Mouse (Mus musculus) forebrain, embryonic 14.5 days (tissue): ENCODE data around the gene Cntfr. TPM values are rescaled to one million over a fixed set of nuclear protein-coding genes. Genes with fewer than 3 reads are reported as not detected.
"Not testable (repeated sequence)": the region's sequence is repeated elsewhere in the genome, so short reads cannot be mapped to it uniquely, and the experiment has no call there.

Experiments used
- ATAC-seq: fragments of 200-750 bp; cut with Nextera tagmentation; 2 replicates; pipeline ENCODE4 v1.8.0; 2017; ENCODE audit warnings: mild to moderate bottlenecking, moderate library complexity
- DNase-seq: peaks from one replicate; pipeline ENCODE4 v3.0.0-alpha.2; 2015; ENCODE audit warnings: low spot score
- H3K27ac ChIP-seq: fragments of 300-500 bp; sonication (generic); 2 replicates; pipeline ENCODE4 v1.5.1; 2014; ENCODE audit warnings: low read depth, mild to moderate bottlenecking, control low read depth, low read length, moderate library complexity
- H3K27me3 ChIP-seq: fragments of 300-500 bp; sonication (generic); replicated peaks from 2 replicates; pipeline ENCODE4 v1.6.1; 2014; ENCODE audit warnings: low read length, control low read depth, mixed read lengths; ENCODE audit not compliant: control insufficient read depth, insufficient read depth
- H3K36me3 ChIP-seq: fragments of 300-500 bp; sonication (generic); 2 replicates; pipeline ENCODE4 v1.6.1; 2014; ENCODE audit warnings: low read length, control low read depth; ENCODE audit not compliant: control insufficient read depth, insufficient read depth
- H3K4me1 ChIP-seq: fragments of 300-500 bp; sonication (generic); 2 replicates; pipeline ENCODE4 v1.6.1; 2014; ENCODE audit warnings: antibody characterized with exemption, low read length, control low read depth; ENCODE audit not compliant: control insufficient read depth, insufficient read depth
- H3K4me2 ChIP-seq: fragments of 300-500 bp; sonication (generic); 2 replicates; pipeline ENCODE4 v1.6.1; 2014; ENCODE audit warnings: mild to moderate bottlenecking, control low read depth, low read length
- H3K4me3 ChIP-seq: fragments of 300-500 bp; sonication (generic); 2 replicates; pipeline ENCODE4 v1.5.1; 2014; ENCODE audit warnings: low read depth, low read length, control low read depth
- H3K9ac ChIP-seq: fragments of 300-500 bp; sonication (generic); 2 replicates; pipeline ENCODE4 v1.6.1; 2014; ENCODE audit warnings: mild to moderate bottlenecking, low read length, control low read depth, moderate library complexity
- H3K9me3 ChIP-seq: fragments of 300-500 bp; sonication (generic); replicated peaks from 2 replicates; pipeline ENCODE4 v1.6.1; 2016; ENCODE audit warnings: low read length, control low read depth, mixed read lengths; ENCODE audit not compliant: control insufficient read depth
- WGBS: fragments of 180-500 bp; shearing (Covaris S2); extraction: QIAGEN DNeasy Blood & Tissue Kit; methylation state at CpG from one replicate; pipeline ENCODE4 v1.1.7; 2014; 5-methylcytosine and 5-hydroxymethylcytosine counted together
- polyA plus RNA-seq: library from polyadenylated mRNA; unstranded; fragments of >200 nt; fragmentation: Nextera tagmentation; extraction: Ambion mirVana; gene quantifications from 2 replicates; pipeline ENCODE4 v1.2.1, GENCODE M21; 2014

Cntfr gene
- polyA plus RNA-seq, 1 experiment from 2014 or later = 12.6 TPM

GRCm38 (mm10) chr4:41712421-41713196 is 15.7 kb upstream of the Cntfr start:
- H3K4me1 ChIP-seq = peaks cover 20% of the 10 kb centered on the region
- DNase-seq = no peak

GRCm38 (mm10) chr4:41711705-41712375 is 15.0 kb upstream of the Cntfr start:
- DNase-seq = peak; percentile 50
- peak overlapping the region; percentile 92 for H3K9ac ChIP-seq
- H3K27me3 ChIP-seq = no peaks in the 10 kb centered on the region
- WGBS = 60% methylated on average over 16 of the region's 16 CpGs
- peaks cover 14% of the 10 kb centered on the region for H3K36me3 ChIP-seq
- no peaks in the 10 kb centered on the region for H3K9me3 ChIP-seq
- peak overlapping the region; percentile 76 for H3K4me3 ChIP-seq
- H3K27ac ChIP-seq = no peak overlapping the region
- peaks cover 28% of the 10 kb centered on the region for H3K4me1 ChIP-seq
- peak overlapping the region; percentile 80 for H3K4me2 ChIP-seq
- no peak for ATAC-seq

More at GRCm38 (mm10) chr4:41712421-41713196, 15.7 kb upstream of the Cntfr start:
- 41% methylated on average over 31 of the region's 31 CpGs for WGBS
- Histone ChIP-seq H3K4me3 (peak overlapping the region; percentile 76), H3K9ac (peak overlapping the region; percentile 92), H3K27ac (no peak overlapping the region), H3K36me3 (peaks cover 22% of the 10 kb centered on the region), H3K9me3 (no peaks in the 10 kb centered on the region), H3K27me3 (no peaks in the 10 kb centered on the region), H3K4me2 (peak overlapping the region; percentile 80)
- ATAC-seq = peak; percentile 16

GRCm38 (mm10) chr4:41710229-41710628 is 13.3 kb upstream of the Cntfr start:
- ATAC-seq = no peak
- 67% methylated on average over 4 of the region's 4 CpGs for WGBS

GRCm38 (mm10) chr4:41708192-41708745 is 11.4 kb upstream of the Cntfr start:
- H3K9me3 ChIP-seq = no peaks in the 10 kb centered on the region
- no peak overlapping the region for H3K9ac ChIP-seq
- DNase-seq = peak; percentile 92
- peak; percentile 27 for ATAC-seq
- no peak overlapping the region for H3K4me2 ChIP-seq
- no peak overlapping the region for H3K27ac ChIP-seq
- H3K27me3 ChIP-seq = no peaks in the 10 kb centered on the region
- H3K4me1 ChIP-seq = peaks cover 35% of the 10 kb centered on the region
- H3K36me3 ChIP-seq = peaks cover 7% of the 10 kb centered on the region; the same call in 1 of the 2 replicates
- 39% methylated on average over 8 of the region's 8 CpGs for WGBS
- H3K4me3 ChIP-seq = no peak overlapping the region

More at GRCm38 (mm10) chr4:41710229-41710628, 13.3 kb upstream of the Cntfr start:
- no peak for DNase-seq
- Histone ChIP-seq H3K4me2 (no peak overlapping the region), H3K27ac (no peak overlapping the region), H3K4me3 (no peak overlapping the region), H3K4me1 (peaks cover 39% of the 10 kb centered on the region), H3K27me3 (no peaks in the 10 kb centered on the region), H3K36me3 (peaks cover 7% of the 10 kb centered on the region; the same call in 1 of the 2 replicates), H3K9me3 (no peaks in the 10 kb centered on the region), H3K9ac (no peak overlapping the region)

- H3K27me3 ChIP-seq = no peaks in the 10 kb centered on the region
- peak overlapping the region; percentile 27 for H3K4me2 ChIP-seq
- H3K9ac ChIP-seq = no peak overlapping the region
- peaks cover 28% of the 10 kb centered on the region for H3K4me1 ChIP-seq
- no peaks in the 10 kb centered on the region for H3K9me3 ChIP-seq
- no peak overlapping the region for H3K4me3 ChIP-seq
- WGBS = under 1% methylated on average over 13 of the region's 13 CpGs
- DNase-seq (peak; percentile 96), ATAC-seq (peak; percentile 85)
- H3K27ac ChIP-seq = 0 out of 2 replicates have a peak overlapping the region, but pooled peaks have one; percentile 17
- H3K36me3 ChIP-seq = peaks cover 5% of the 10 kb centered on the region; the same call in 1 of the 2 replicates
Measured at GRCm38 (mm10) chr4:41707011-41707535, 10.2 kb upstream of the Cntfr start.

GRCm38 (mm10) chr4:41705922-41706754 is 9.2 kb upstream of the Cntfr start:
- H3K4me3 ChIP-seq = no peak overlapping the region
- 40% methylated on average over 19 of the region's 19 CpGs for WGBS
- peaks cover 19% of the 10 kb centered on the region for H3K4me1 ChIP-seq
- H3K4me2 ChIP-seq = peak overlapping the region; percentile 27
- DNase-seq (peak; percentile 58), ATAC-seq (peak; percentile 21)
- no peaks in the 10 kb centered on the region for H3K9me3 ChIP-seq
- H3K27ac ChIP-seq = peak overlapping the region; percentile 17; the same call in 1 of the 2 replicates
- no peaks in the 10 kb centered on the region; the same call in 1 of the 2 replicates for H3K36me3 ChIP-seq
- no peaks in the 10 kb centered on the region for H3K27me3 ChIP-seq
- no peak overlapping the region; the same call in 1 of the 2 replicates for H3K9ac ChIP-seq

- DNase-seq = no peak
- H3K4me2 ChIP-seq = no peak overlapping the region
- 9% methylated on average over 5 of the region's 5 CpGs for WGBS
- H3K36me3 ChIP-seq = no peaks in the 10 kb centered on the region
- no peak overlapping the region for H3K9ac ChIP-seq
- peaks cover 19% of the 10 kb centered on the region for H3K4me1 ChIP-seq
- H3K9me3 ChIP-seq = no peaks in the 10 kb centered on the region
- H3K27me3 ChIP-seq = no peaks in the 10 kb centered on the region
- H3K27ac ChIP-seq = no peak overlapping the region
- ATAC-seq = no peak
- H3K4me3 ChIP-seq = no peak overlapping the region
Measured at GRCm38 (mm10) chr4:41704651-41705050, 7.8 kb upstream of the Cntfr start.

GRCm38 (mm10) chr4:41702226-41702625 is 5.3 kb upstream of the Cntfr start:
- H3K4me3 ChIP-seq, DNase-seq, H3K27me3 ChIP-seq, H3K4me2 ChIP-seq, ATAC-seq, H3K9ac ChIP-seq, H3K9me3 ChIP-seq, H3K36me3 ChIP-seq, H3K27ac ChIP-seq: not testable (repeated sequence)
- H3K4me1 ChIP-seq = peaks cover 15% of the 10 kb centered on the region
- WGBS = 78% methylated on average over 2 of the region's 2 CpGs
